Mouse (Mus musculus) neutrophil, adult 65 days (primary cell): ENCODE results near the gene Olfr435. TPM values are rescaled to one million over a fixed set of nuclear protein-coding genes. Genes with fewer than 3 reads are reported as not detected.

ENCODE experiments used
- total RNA-seq: library from RNA; stranded (reverse); gene quantifications from 2 replicates; pipeline ENCODE4 v1.2.4, GENCODE M21; 2023

Gene Olfr435
- total RNA-seq = not detected in 2 replicates

DNA sequence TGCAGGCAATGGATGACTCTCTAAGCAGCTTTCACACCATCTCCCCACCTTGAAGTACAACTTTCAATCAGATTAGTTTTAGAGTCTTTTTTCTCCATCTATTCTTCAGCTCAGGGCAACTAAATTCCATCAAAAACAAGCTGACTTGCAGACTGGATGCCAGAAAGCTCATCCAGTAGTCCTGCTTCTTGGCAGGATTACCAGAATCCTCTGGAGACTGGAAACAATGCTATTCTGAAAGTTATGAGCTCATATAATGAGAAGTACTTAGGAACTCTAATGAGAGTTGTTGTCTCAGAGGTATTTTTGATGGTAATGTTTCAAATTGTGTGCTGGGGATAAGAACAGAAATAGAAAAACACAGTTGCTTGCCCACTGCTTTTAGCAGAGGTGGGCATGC lies at the start of gene Olfr435:
Gene Olfr435 (plus strand): TSS at position 366 of the 400 bp plus-strand sequence.

DNA sequence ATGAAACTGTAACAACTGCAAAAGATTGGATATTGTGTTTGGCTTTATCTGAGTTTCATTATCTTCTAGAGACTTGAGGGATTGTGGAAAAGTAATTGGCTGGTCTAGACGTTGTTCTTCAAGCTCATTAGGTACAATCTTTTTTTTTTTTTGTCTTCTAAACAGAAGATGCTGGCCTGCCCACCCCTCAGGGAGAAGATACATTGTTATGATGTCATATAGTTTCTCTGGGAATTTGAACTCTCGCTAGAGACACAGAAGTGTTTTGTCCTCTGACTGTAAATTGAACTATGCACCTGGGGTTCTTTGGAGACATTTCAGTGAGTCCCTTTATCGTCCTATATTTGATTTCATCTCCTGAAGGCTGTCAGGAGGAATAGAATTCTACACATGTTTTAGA lies 34.0 kb upstream of the Olfr435 start, which contains the start of gene Olfr437:
Gene Olfr437 (plus strand): TSS at position 301 of the 400 bp plus-strand sequence.

DNA sequence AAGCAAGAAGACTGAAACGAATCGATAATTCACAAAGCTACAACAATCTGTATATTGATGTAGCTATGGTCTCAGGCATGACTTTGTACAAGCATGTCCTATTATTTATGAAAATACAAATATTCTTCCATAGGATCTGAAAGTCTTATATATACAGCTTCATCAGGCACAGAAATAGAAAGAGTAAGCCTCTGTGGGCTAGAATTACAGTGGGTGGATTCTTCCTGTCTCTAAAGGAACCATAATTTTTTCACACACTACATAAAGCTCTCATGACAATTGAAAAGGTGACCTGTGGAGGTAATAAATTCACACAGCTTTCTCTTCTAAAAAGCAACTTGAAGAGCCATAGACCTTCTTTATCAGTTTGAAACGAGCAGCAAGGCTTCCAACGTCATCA lies 25.1 kb upstream of the Olfr435 start, which contains the start of gene Olfr13:
Gene Olfr13 (plus strand): TSS at position 301 of the 400 bp plus-strand sequence.

DNA sequence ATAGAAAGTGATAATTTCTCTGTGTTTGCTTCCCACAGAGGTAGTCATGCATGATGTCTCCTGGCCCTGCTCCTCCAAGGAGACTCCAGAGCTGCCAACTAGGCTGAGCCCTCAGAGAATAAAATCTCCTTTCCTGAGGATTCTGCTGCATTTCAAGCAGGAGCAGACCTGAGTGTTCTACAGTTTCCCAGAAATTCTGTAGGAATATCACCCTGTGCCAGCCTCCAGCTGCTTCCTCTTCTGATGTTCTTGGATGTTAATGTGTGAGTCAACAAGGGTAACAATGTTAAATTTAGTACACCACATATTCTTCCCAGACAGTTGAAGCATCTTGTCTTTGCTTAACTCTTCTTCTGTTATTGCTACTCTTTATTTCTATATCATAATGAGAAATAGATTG lies 15.9 kb downstream of the Olfr435 start, which contains the start of gene Olfr434:
Gene Olfr434 (plus strand): TSS at position 149 of the 400 bp plus-strand sequence.

DNA sequence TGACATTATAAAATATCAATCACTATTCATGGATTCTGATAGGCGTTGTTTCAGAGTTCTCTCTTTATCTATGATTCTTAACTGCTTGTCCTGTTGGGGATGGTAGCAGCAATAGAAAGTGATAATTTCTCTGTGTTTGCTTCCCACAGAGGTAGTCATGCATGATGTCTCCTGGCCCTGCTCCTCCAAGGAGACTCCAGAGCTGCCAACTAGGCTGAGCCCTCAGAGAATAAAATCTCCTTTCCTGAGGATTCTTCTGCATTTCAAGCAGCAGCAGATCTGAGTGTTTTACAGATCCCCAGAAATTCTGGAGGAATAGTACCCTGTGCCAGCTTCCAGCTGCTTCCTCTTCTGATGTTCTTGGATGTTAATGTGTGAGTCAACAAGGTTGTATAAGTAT lies 34.3 kb downstream of the Olfr435 start, which contains the start of gene Olfr47:
Gene Olfr47 (plus strand): TSS at position 275 of the 400 bp plus-strand sequence.

Other genes with a start within 250 kb of the Olfr435 start
- gene Olfr444, start 248.1 kb upstream of the Olfr435 start, total RNA-seq = not detected in 2 replicates
- gene Olfr441, start 90.8 kb upstream of the Olfr435 start, total RNA-seq = not detected in 2 replicates
- gene Olfr237-ps1, start 50.6 kb upstream of the Olfr435 start, total RNA-seq = not detected in 2 replicates
- not detected in 2 replicates for gene Olfr437, start 33.9 kb upstream of the Olfr435 start, total RNA-seq
- not detected in 2 replicates for gene Olfr13, start 25.0 kb upstream of the Olfr435 start, total RNA-seq
- not detected in 2 replicates for gene Olfr434, start 15.9 kb downstream of the Olfr435 start, total RNA-seq
- not detected in 2 replicates for gene Olfr47, start 34.4 kb downstream of the Olfr435 start, total RNA-seq
- gene Arhgef5, start 68.4 kb downstream of the Olfr435 start, total RNA-seq = 0.60 and 0.88 TPM in 2 replicates
- not detected in 2 replicates for gene Nobox, start 112.4 kb downstream of the Olfr435 start, total RNA-seq